Mouse (Mus musculus) ES-Bruce4 (cell line): ENCODE data around the gene Dnajc25. TPM values are rescaled to one million over a fixed set of nuclear protein-coding genes. Genes with fewer than 3 reads are reported as not detected.

Experiments used
- H3K27ac ChIP-seq: 2 replicates; pipeline ENCODE4 v1.5.1; 2012; ENCODE audit warnings: low read length, inconsistent platforms; ENCODE audit not compliant: insufficient read depth
- H3K27me3 ChIP-seq: 2 replicates; pipeline ENCODE4 v1.6.1; 2012; ENCODE audit warnings: mild to moderate bottlenecking, low read length, inconsistent platforms; ENCODE audit not compliant: control insufficient read depth, poor library complexity, insufficient read depth, severe bottlenecking
- H3K36me3 ChIP-seq: 2 replicates; pipeline ENCODE4 v1.6.1; 2012; ENCODE audit warnings: inconsistent platforms, mild to moderate bottlenecking, low read length, moderate library complexity; ENCODE audit not compliant: control insufficient read depth, poor library complexity, insufficient read depth, severe bottlenecking
- H3K4me1 ChIP-seq: one replicate; pipeline ENCODE4 v1.8.1; 2011; ENCODE audit warnings: low read length; ENCODE audit not compliant: control insufficient read depth, insufficient read depth
- H3K4me3 ChIP-seq: 2 replicates; pipeline ENCODE4 v1.5.1; 2011; ENCODE audit warnings: low read depth, mild to moderate bottlenecking, low read length
- H3K9ac ChIP-seq: 2 replicates; pipeline ENCODE4 v1.6.1; 2012; ENCODE audit warnings: low read depth, mild to moderate bottlenecking, inconsistent platforms; ENCODE audit not compliant: poor library complexity, severe bottlenecking
- H3K9me3 ChIP-seq: replicated peaks from 2 replicates; pipeline ENCODE4 v1.6.1; 2012; ENCODE audit warnings: mild to moderate bottlenecking, low read length, inconsistent platforms; ENCODE audit not compliant: control insufficient read depth, poor library complexity, insufficient read depth, severe bottlenecking
- CTCF ChIP-seq: IDR thresholded peaks from one replicate; pipeline ENCODE4 v1.8.1; 2011; ENCODE audit warnings: low read depth, low read length
- EP300 ChIP-seq: IDR thresholded peaks from 2 replicates; pipeline ENCODE4 v1.6.1; 2011; ENCODE audit warnings: low read depth, low read length; ENCODE audit not compliant: insufficient read depth
- POLR2A ChIP-seq: IDR thresholded peaks from one replicate; pipeline ENCODE4 v1.8.1; 2011; ENCODE audit warnings: low read length; ENCODE audit not compliant: insufficient read depth
- polyA plus RNA-seq: library from polyadenylated mRNA; stranded (reverse); fragments of >200 nt; gene quantifications from 2 replicates; pipeline ENCODE4 v1.2.4, GENCODE M21; 2011; ENCODE audit warnings: low read depth; ENCODE audit not compliant: missing spikeins, insufficient read depth, insufficient read length

Gene Dnajc25
- polyA plus RNA-seq, 1 experiment, result 6.1 TPM

GRCm38 (mm10) chr4:59040397-59041287 is 45.8 kb downstream of the Dnajc25 start:
- H3K4me1 ChIP-seq, result no peaks in the 10 kb centered on the region
- no peak overlapping the region for H3K4me3 ChIP-seq

GRCm38 (mm10) chr4:59043074-59043473 is 48.2 kb downstream of the Dnajc25 start:
- no peaks in the 10 kb centered on the region for H3K36me3 ChIP-seq
- no peaks in the 10 kb centered on the region for H3K9me3 ChIP-seq
- H3K4me3 ChIP-seq, result no peak overlapping the region
- no peaks in the 10 kb centered on the region for H3K27me3 ChIP-seq
- no peaks in the 10 kb centered on the region for H3K4me1 ChIP-seq
- H3K27ac ChIP-seq, result no peak overlapping the region
- TF ChIP-seq EP300 (no peak), POLR2A (no peak), CTCF (no peak)
- no peak overlapping the region for H3K9ac ChIP-seq

More at GRCm38 (mm10) chr4:59040397-59041287, 45.8 kb downstream of the Dnajc25 start:
- Histone ChIP-seq H3K27me3 (no peaks in the 10 kb centered on the region), H3K9ac (no peak overlapping the region), H3K27ac (no peak overlapping the region), H3K36me3 (no peaks in the 10 kb centered on the region), H3K9me3 (no peaks in the 10 kb centered on the region)
- no peak for TF ChIP-seq POLR2A
- no peak for TF ChIP-seq EP300
- no peak for TF ChIP-seq CTCF

- Histone ChIP-seq H3K4me3 (no peak overlapping the region), H3K9me3 (no peaks in the 10 kb centered on the region), H3K27me3 (no peaks in the 10 kb centered on the region), H3K36me3 (no peaks in the 10 kb centered on the region), H3K27ac (no peak overlapping the region), H3K9ac (no peak overlapping the region), H3K4me1 (peaks cover 1% of the 10 kb centered on the region)
- TF ChIP-seq CTCF (no peak), EP300 (no peak), POLR2A (no peak)
These were observed 49.0 kb downstream of the Dnajc25 start for GRCm38 (mm10) chr4:59043891-59044290.

- Histone ChIP-seq H3K27ac (peak overlapping the region; percentile 17; the same call in 1 of the 2 replicates), H3K4me1 (peaks cover 1% of the 10 kb centered on the region), H3K9ac (no peak overlapping the region), H3K27me3 (no peaks in the 10 kb centered on the region), H3K9me3 (no peaks in the 10 kb centered on the region), H3K36me3 (no peaks in the 10 kb centered on the region), H3K4me3 (no peak overlapping the region)
- TF ChIP-seq CTCF (no peak), EP300 (no peak), POLR2A (no peak)
These were observed 52.4 kb downstream of the Dnajc25 start for GRCm38 (mm10) chr4:59047222-59047621.

GRCm38 (mm10) chr4:59051081-59051480 is 56.2 kb downstream of the Dnajc25 start:
- Histone ChIP-seq H3K4me1 (peaks cover 1% of the 10 kb centered on the region), H3K9me3 (no peaks in the 10 kb centered on the region), H3K4me3 (no peak overlapping the region), H3K27ac (no peak overlapping the region), H3K9ac (no peak overlapping the region), H3K27me3 (no peaks in the 10 kb centered on the region; the same call in 1 of the 2 replicates), H3K36me3 (no peaks in the 10 kb centered on the region)
- no peak for TF ChIP-seq CTCF
- TF ChIP-seq EP300, result no peak
- TF ChIP-seq POLR2A, result no peak

- TF ChIP-seq CTCF, result no peak
- TF ChIP-seq EP300, result no peak
- TF ChIP-seq POLR2A, result no peak
- H3K36me3 ChIP-seq, result no peaks in the 10 kb centered on the region
- no peak overlapping the region for H3K9ac ChIP-seq
- no peaks in the 10 kb centered on the region for H3K9me3 ChIP-seq
- H3K27ac ChIP-seq, result no peak overlapping the region
- H3K27me3 ChIP-seq, result no peaks in the 10 kb centered on the region; the same call in 1 of the 2 replicates
- no peaks in the 10 kb centered on the region for H3K4me1 ChIP-seq
- no peak overlapping the region for H3K4me3 ChIP-seq
These were observed 63.1 kb downstream of the Dnajc25 start for GRCm38 (mm10) chr4:59057929-59058328.
